Mouse (Mus musculus) liver, embryonic 14.5 days (tissue): ENCODE measurements around the gene Cbx7.

ENCODE experiments used
- CTCF ChIP-seq: IDR thresholded peaks from 2 replicates; pipeline ENCODE4 v1.5.1; 2016; ENCODE audit warnings: antibody characterized with exemption, low read depth, control low read depth
- EP300 ChIP-seq: IDR thresholded peaks from 2 replicates; pipeline ENCODE4 v1.6.1; 2016; ENCODE audit warnings: antibody characterized with exemption, low read depth

DNA sequence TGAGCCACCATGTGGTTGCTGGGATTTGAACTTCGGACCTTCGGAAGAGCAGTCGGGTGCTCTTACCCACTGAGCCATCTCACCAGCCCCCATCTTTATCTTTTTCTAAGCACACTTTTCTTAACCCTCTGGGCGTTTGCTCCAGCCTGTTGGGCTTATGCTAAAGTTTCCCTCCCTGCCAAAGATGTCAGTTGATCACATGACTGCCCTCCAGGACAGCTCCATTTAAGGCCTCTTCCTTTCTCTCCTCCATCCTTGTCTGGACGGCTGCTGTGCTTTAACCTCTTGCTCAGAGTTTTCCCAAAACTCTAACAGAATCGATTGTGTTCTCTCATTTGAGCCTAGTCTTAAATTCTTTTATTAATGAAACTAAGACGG is 34.6 kb downstream of the Cbx7 start:
- TF ChIP-seq CTCF: no peak
- TF ChIP-seq EP300: no peak
